Mouse (Mus musculus): Measurements from ENCODE around the gene Uqcr11. TPM values are rescaled to one million over a fixed set of nuclear protein-coding genes. Genes with fewer than 3 reads are reported as not detected.

Gene Uqcr11
- polyA plus RNA-seq, 1 experiment from 2014 or later: 804 TPM

DNA sequence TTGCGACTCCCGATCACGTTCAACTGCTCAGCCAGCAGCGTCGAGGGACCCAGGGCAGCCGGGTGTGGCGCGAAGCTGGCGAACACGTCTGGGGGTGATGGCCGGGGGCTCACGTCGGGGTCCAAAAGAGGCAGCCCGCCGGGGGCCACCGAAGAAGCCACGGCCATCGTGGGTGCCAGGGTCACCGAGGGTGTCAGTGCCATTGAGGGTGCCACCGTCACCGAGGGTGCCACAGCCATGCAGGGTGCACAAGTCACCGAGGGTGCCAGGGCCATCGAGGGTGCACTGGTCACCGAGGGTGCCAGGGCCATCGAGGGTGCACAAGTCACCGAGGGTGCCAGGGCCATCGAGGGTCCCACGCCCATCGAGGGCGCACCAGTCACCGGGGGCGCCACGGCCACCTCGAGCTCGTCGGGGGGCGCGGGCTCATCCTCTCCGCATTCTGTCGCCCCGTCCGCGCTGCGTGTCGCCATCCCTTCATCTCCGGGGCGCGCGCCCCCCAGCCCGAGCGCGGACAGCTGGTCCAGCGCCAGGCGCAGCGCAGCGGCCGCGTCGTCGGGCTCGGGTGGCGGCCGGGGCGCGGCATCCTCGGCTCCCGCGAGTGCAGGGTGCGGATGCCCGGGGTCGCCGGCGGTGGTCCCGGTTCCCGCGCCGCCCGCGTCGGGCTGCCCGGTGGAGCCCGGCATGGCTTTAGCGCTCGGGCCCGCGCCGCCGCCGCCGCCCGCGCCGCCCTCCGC lies 19.7 kb downstream of the Uqcr11 start:
- Histone ChIP-seq H3K27me3 (ENCODE audit: control insufficient read depth, insufficient read depth, low read length) (no peaks in the 10 kb centered on the region), H3K9ac (peak overlapping the region; percentile 99), H3K4me1 (replicated peaks; ENCODE audit: control insufficient read depth, insufficient read depth, low read length) (peaks cover 31% of the 10 kb centered on the region), H3K27ac (peak overlapping the region; percentile 98), H3K36me3 (replicated peaks; ENCODE audit: control insufficient read depth, insufficient read depth) (peaks cover 47% of the 10 kb centered on the region), H3K4me2 (replicated peaks) (peak overlapping the region; percentile 96), H3K4me3 (replicated peaks; ENCODE audit: low read length) (peak overlapping the region; percentile 98), H3K9me3 (ENCODE audit: control insufficient read depth, low read length) (no peaks in the 10 kb centered on the region)
- WGBS: under 1% methylated on average over 78 of the region's 94 CpGs
- no peak for ATAC-seq (ENCODE audit: low FRiP score)
- no peak for DNase-seq (ENCODE audit: low spot score)

DNA sequence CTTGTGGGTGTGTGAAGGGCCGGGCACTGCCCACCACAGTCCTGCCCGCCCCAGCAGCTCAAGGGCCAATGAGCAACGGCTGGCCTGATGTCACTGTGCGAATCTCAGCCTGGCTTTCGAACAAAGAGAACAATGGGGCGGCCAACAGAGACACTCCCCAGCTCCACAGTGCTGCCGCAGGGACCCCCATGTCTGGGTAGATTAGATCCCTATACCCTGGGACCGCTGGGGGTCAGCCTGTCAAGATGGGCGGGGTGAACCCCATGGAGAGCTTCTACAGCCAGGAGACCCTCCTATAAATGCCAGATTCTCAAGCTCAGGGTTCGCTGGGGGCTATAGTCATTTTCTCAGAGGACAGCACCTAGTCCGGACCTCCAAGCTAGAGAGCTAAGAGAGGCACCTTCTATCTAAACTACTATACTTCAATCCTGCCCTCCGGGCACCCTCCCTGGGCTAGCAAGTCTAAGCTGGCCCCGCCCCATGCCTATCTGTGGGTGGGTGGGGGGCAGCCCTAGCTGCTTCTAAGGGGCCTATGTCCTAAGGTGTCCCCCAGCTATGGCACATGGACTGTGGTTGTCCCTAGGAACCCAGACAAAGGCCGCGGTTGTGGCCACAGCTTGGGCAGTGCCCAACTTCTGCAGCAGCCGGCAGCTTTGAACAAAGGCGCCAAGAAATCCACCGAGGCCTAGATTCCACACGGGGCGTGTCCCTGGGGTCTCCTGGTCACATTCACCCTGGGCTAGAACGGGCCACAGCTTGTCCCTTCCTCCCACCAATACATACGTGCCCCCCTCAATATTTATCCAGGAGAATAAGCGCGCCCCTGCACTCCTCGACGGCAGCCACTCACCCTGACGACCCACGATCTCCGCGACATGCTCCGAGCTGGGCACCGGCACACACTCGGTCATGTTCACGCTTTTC lies 20.6 kb downstream of the Uqcr11 start:
- H3K36me3 ChIP-seq (replicated peaks; ENCODE audit: control insufficient read depth, insufficient read depth): peaks cover 47% of the 10 kb centered on the region
- H3K9ac ChIP-seq: peak overlapping the region; percentile 99
- H3K27me3 ChIP-seq (ENCODE audit: control insufficient read depth, insufficient read depth, low read length): no peaks in the 10 kb centered on the region
- peak overlapping the region; percentile 96 for H3K4me2 ChIP-seq (replicated peaks)
- under 1% methylated on average over 34 of the region's 34 CpGs for WGBS
- DNase-seq (ENCODE audit: low spot score) (peak; percentile 73), ATAC-seq (ENCODE audit: low FRiP score) (peak; percentile 69)
- H3K9me3 ChIP-seq (ENCODE audit: control insufficient read depth, low read length): no peaks in the 10 kb centered on the region
- peak overlapping the region; percentile 98 for H3K4me3 ChIP-seq (replicated peaks; ENCODE audit: low read length)
- peak overlapping the region; percentile 98 for H3K27ac ChIP-seq
- peaks cover 31% of the 10 kb centered on the region for H3K4me1 ChIP-seq (replicated peaks; ENCODE audit: control insufficient read depth, insufficient read depth, low read length)

DNA sequence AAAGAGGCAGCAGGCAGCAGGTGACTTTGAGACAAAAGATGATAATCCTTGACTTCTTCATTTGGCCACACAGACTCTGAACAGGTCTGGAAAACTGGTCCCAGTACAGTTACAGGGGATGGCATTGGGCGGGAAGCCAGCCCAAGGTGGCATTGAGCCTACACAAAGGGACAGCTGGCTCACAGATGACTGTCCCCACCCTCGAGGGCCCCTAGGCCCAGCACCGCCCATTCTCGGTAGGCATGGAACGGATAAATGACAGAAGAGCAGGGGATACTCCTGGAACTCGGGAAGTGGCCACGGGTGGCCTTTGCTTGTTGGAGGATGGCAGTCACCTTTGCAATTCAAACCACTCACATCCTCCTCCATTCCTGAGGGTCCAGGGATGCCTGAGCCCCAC lies 21.3 kb downstream of the Uqcr11 start:
- peak; percentile 36 for DNase-seq (ENCODE audit: low spot score)
- Histone ChIP-seq H3K9me3 (ENCODE audit: control insufficient read depth, low read length) (no peaks in the 10 kb centered on the region), H3K9ac (peak overlapping the region; percentile 99), H3K27ac (peak overlapping the region; percentile 98), H3K4me3 (replicated peaks; ENCODE audit: low read length) (peak overlapping the region; percentile 98), H3K4me2 (replicated peaks) (peak overlapping the region; percentile 96), H3K4me1 (replicated peaks; ENCODE audit: control insufficient read depth, insufficient read depth, low read length) (peaks cover 31% of the 10 kb centered on the region), H3K27me3 (ENCODE audit: control insufficient read depth, insufficient read depth, low read length) (no peaks in the 10 kb centered on the region), H3K36me3 (replicated peaks; ENCODE audit: control insufficient read depth, insufficient read depth) (peaks cover 46% of the 10 kb centered on the region)
- WGBS: 4% methylated on average over 7 of the region's 7 CpGs
- no peak for ATAC-seq (ENCODE audit: low FRiP score)

DNA sequence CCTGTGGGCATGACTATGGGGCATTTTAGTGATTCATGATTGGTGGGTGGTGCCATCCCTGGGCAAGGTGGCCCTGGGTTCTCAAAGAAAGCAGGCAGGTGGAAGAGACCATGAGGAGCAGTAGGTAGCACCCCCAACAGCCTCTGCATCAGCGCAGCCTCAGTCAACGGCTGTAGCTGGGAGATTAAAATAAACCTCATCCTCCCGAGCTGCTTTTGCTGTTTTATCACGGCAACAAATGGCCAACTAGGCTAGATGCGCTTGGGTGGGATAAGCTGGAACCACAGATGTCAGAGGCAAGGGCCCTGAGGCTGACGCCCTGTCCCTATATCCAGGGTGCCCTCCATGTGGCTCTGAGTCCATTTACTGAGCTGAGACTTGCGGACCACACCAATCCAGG lies 21.9 kb downstream of the Uqcr11 start:
- ATAC-seq (ENCODE audit: low FRiP score) (no peak), DNase-seq (ENCODE audit: low spot score) (no peak)
- Histone ChIP-seq H3K27ac (peak overlapping the region; percentile 98), H3K9ac (peak overlapping the region; percentile 99), H3K4me1 (replicated peaks; ENCODE audit: control insufficient read depth, insufficient read depth, low read length) (peaks cover 31% of the 10 kb centered on the region), H3K4me3 (replicated peaks; ENCODE audit: low read length) (peak overlapping the region; percentile 98), H3K36me3 (replicated peaks; ENCODE audit: control insufficient read depth, insufficient read depth) (peaks cover 52% of the 10 kb centered on the region), H3K9me3 (ENCODE audit: control insufficient read depth, low read length) (no peaks in the 10 kb centered on the region), H3K27me3 (ENCODE audit: control insufficient read depth, insufficient read depth, low read length) (no peaks in the 10 kb centered on the region), H3K4me2 (replicated peaks) (peak overlapping the region; percentile 96)
- WGBS: 47% methylated on average over 7 of the region's 7 CpGs

GRCm38 (mm10) chr10:80384115-80384639 lies 22.5 kb downstream of the Uqcr11 start:
- peak overlapping the region; percentile 96 for H3K4me2 ChIP-seq (replicated peaks)
- H3K36me3 ChIP-seq (replicated peaks; ENCODE audit: control insufficient read depth, insufficient read depth): peaks cover 56% of the 10 kb centered on the region
- no peaks in the 10 kb centered on the region for H3K27me3 ChIP-seq (ENCODE audit: control insufficient read depth, insufficient read depth, low read length)
- no peaks in the 10 kb centered on the region for H3K9me3 ChIP-seq (ENCODE audit: control insufficient read depth, low read length)
- peak overlapping the region; percentile 99 for H3K9ac ChIP-seq
- H3K4me3 ChIP-seq (replicated peaks; ENCODE audit: low read length): peak overlapping the region; percentile 98
- H3K4me1 ChIP-seq (replicated peaks; ENCODE audit: control insufficient read depth, insufficient read depth, low read length): peaks cover 31% of the 10 kb centered on the region
- H3K27ac ChIP-seq: peak overlapping the region; percentile 44; the same call in 1 of the 2 replicates
- 81% methylated on average over 4 of the region's 4 CpGs for WGBS
- ATAC-seq (ENCODE audit: low FRiP score) (no peak), DNase-seq (ENCODE audit: low spot score) (no peak)

DNA sequence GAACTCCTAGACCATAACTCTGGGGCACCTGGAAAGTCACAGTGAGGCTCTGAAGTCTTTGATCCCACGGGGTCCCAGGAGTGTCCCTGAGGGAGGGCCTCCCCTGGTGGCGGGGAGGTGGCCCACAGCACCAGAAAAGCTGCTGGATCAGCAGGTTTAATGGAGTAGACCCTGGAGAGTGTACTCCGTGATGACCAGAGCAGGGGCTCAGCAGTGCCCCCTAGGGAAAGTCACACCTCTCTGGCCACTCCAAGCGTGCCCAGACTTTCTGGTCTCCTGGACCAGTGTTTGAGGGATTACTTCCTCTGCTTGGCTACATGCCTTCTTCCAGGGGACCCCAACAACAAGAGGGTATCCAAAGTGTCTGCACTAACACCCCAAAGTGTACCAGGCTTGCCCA lies 23.2 kb downstream of the Uqcr11 start:
- ATAC-seq (ENCODE audit: low FRiP score): no peak
- peak overlapping the region; percentile 96 for H3K4me2 ChIP-seq (replicated peaks)
- no peak for DNase-seq (ENCODE audit: low spot score)
- 58% methylated on average over 4 of the region's 4 CpGs for WGBS
- H3K9me3 ChIP-seq (ENCODE audit: control insufficient read depth, low read length): no peaks in the 10 kb centered on the region
- H3K27ac ChIP-seq: no peak overlapping the region
- peaks cover 56% of the 10 kb centered on the region for H3K36me3 ChIP-seq (replicated peaks; ENCODE audit: control insufficient read depth, insufficient read depth)
- peak overlapping the region; percentile 98 for H3K4me3 ChIP-seq (replicated peaks; ENCODE audit: low read length)
- peak overlapping the region; percentile 99; the same call in 1 of the 2 replicates for H3K9ac ChIP-seq
- peaks cover 30% of the 10 kb centered on the region for H3K4me1 ChIP-seq (replicated peaks; ENCODE audit: control insufficient read depth, insufficient read depth, low read length)
- H3K27me3 ChIP-seq (ENCODE audit: control insufficient read depth, insufficient read depth, low read length): no peaks in the 10 kb centered on the region

- H3K4me2 ChIP-seq (replicated peaks): peak overlapping the region; percentile 96
- 79% methylated on average over 7 of the region's 7 CpGs for WGBS
- DNase-seq (ENCODE audit: low spot score) (no peak), ATAC-seq (ENCODE audit: low FRiP score) (no peak)
- H3K9ac ChIP-seq: peak overlapping the region; percentile 99; the same call in 1 of the 2 replicates
- H3K27ac ChIP-seq: no peak overlapping the region
- peaks cover 56% of the 10 kb centered on the region for H3K36me3 ChIP-seq (replicated peaks; ENCODE audit: control insufficient read depth, insufficient read depth)
- peaks cover 24% of the 10 kb centered on the region for H3K4me1 ChIP-seq (replicated peaks; ENCODE audit: control insufficient read depth, insufficient read depth, low read length)
- H3K9me3 ChIP-seq (ENCODE audit: control insufficient read depth, low read length): no peaks in the 10 kb centered on the region
- no peaks in the 10 kb centered on the region for H3K27me3 ChIP-seq (ENCODE audit: control insufficient read depth, insufficient read depth, low read length)
- peak overlapping the region; percentile 98 for H3K4me3 ChIP-seq (replicated peaks; ENCODE audit: low read length)
These were observed 23.8 kb downstream of the Uqcr11 start for GRCm38 (mm10) chr10:80382641-80383365.

DNA sequence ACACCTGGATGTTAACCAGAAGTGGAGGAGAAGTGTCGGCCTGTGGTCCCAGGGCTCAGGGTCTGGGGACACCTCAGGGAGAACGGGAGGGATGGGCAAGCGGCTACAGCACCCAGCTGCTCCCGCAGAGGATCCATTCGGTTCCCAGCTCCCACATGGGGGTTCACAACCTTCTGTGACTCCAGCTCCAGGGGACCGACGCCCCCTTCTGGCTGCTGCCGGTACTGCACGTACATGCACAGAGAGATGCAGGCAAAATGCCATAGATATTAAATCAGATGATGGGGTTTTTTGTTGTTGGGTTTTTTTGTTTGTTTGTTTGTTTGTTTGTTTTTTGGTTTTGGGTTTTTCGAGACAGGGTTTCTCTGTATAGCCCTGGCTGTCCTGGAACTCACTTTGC lies 28.9 kb downstream of the Uqcr11 start:
- DNase-seq (ENCODE audit: low spot score) (no peak), ATAC-seq (ENCODE audit: low FRiP score) (no peak)
- Histone ChIP-seq H3K9me3 (ENCODE audit: control insufficient read depth, low read length) (no peaks in the 10 kb centered on the region), H3K4me1 (replicated peaks; ENCODE audit: control insufficient read depth, insufficient read depth, low read length) (0 out of 2 replicates have a peak, but pooled peaks cover under 1% of the 10 kb centered on the region), H3K4me2 (replicated peaks) (no peak overlapping the region), H3K27ac (no peak overlapping the region), H3K9ac (no peak overlapping the region), H3K4me3 (replicated peaks; ENCODE audit: low read length) (no peak overlapping the region), H3K27me3 (ENCODE audit: control insufficient read depth, insufficient read depth, low read length) (no peaks in the 10 kb centered on the region), H3K36me3 (replicated peaks; ENCODE audit: control insufficient read depth, insufficient read depth) (peaks cover 33% of the 10 kb centered on the region)
- WGBS: 51% methylated on average over 10 of the region's 10 CpGs
